16 mouse cellular contexts compared by ENCODE assay signal in genomic region chr19:50489786-50490185, GRCm38 (mm10).
"Had no signal": no experiment of that assay in that cellular context is flagged by ENCODE, and none has a peak within 500 bp of the region (broad histone marks: within the 10 kb centered on the region; RNA-seq: fewer than 3 reads in every experiment).

No protein-coding gene starts in this region.

- H3K4me3 ChIP-seq: liver, embryonic 12.5 days; midbrain, embryonic 12.5 days; myocyte; neural tube, embryonic 12.5 days; stomach, embryonic 15.5 days had no signal

- H3K4me1 ChIP-seq: liver, embryonic 12.5 days had no signal

- H3K36me3 ChIP-seq: liver, embryonic 12.5 days; midbrain, embryonic 12.5 days; neural tube, embryonic 12.5 days; stomach, embryonic 15.5 days had no signal

- DNase-seq: lung, adult 18-20 months; lung, postnatal 10 days; lung, postnatal 4 days; midbrain, embryonic 14.5 days; retina, postnatal 1 day; right cerebral cortex, postnatal 14 days; thymus, adult 2 months; thymus, postnatal 25 days; thymus, postnatal 4 days had no signal

- H3K9me3 ChIP-seq: midbrain, embryonic 12.5 days; neural tube, embryonic 12.5 days; stomach, embryonic 15.5 days had no signal

- H3K27me3 ChIP-seq: liver, embryonic 12.5 days; neural tube, embryonic 12.5 days; stomach, embryonic 15.5 days had no signal

- H3K27ac ChIP-seq: liver, embryonic 12.5 days; liver, embryonic 14.5 days; midbrain, embryonic 12.5 days; neural tube, embryonic 12.5 days; stomach, embryonic 15.5 days; stomach, postnatal 0 days had no signal

- H3K9ac ChIP-seq: liver, embryonic 12.5 days; liver, embryonic 14.5 days; midbrain, embryonic 12.5 days; neural tube, embryonic 12.5 days; stomach, embryonic 15.5 days had no signal

- ATAC-seq: liver, embryonic 12.5 days had no signal

- H3K4me2 ChIP-seq: liver, embryonic 12.5 days; midbrain, embryonic 12.5 days; neural tube, embryonic 12.5 days; stomach, embryonic 15.5 days had no signal
